Mouse (Mus musculus): ENCODE results near the gene Metrn. TPM values are rescaled to one million over a fixed set of nuclear protein-coding genes. Genes with fewer than 3 reads are reported as not detected.

Gene Metrn
- polyA plus RNA-seq, 1 experiment from 2014 or later = 12.7 TPM

DNA sequence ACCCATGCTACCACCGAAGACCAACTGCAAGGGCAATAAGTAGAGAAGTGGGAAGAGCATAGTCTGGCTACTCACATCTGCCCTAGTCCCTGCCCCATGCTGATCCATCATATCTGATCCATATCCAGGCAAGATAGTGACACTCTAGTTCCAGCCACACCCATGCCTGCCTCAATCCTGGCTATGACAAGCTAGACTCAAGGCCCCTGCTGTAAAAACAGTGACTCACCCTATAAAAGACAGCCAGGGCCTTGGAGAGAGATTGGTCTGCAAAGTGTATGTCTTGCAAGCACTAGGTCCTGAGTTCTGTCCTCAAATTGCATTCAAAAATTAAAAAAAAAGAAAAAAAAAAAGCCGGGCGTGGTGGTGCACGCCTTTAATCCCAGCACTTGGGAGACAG lies 9.6 kb upstream of the Metrn start:
- DNase-seq = no peak
- peaks cover 31% of the 10 kb centered on the region for H3K27me3 ChIP-seq (ENCODE audit: insufficient read depth, low read length)
- WGBS = 79% methylated on average over 4 of the region's 4 CpGs
- no peak overlapping the region for H3K9ac ChIP-seq
- no peaks in the 10 kb centered on the region for H3K9me3 ChIP-seq (ENCODE audit: low read depth, low read length)
- no peak for TF ChIP-seq CTCF (IDR thresholded peaks at IDR 0.05; ENCODE audit: low read depth)
- H3K4me1 ChIP-seq (ENCODE audit: insufficient read depth) = no peaks in the 10 kb centered on the region
- no peak overlapping the region for H3K4me3 ChIP-seq (ENCODE audit: low read depth, low read length)
- H3K36me3 ChIP-seq (ENCODE audit: insufficient read depth) = no peaks in the 10 kb centered on the region
- no peak overlapping the region for H3K27ac ChIP-seq (ENCODE audit: low read depth)
- ATAC-seq (ENCODE audit: insufficient read depth) = no peak
- no peak overlapping the region for H3K4me2 ChIP-seq

- Histone ChIP-seq H3K4me2 (no peak overlapping the region), H3K27me3 (ENCODE audit: insufficient read depth, low read length) (no peaks in the 10 kb centered on the region; the same call in 1 of the 2 replicates), H3K9ac (no peak overlapping the region), H3K36me3 (ENCODE audit: insufficient read depth) (no peaks in the 10 kb centered on the region), H3K4me1 (ENCODE audit: insufficient read depth) (no peaks in the 10 kb centered on the region), H3K27ac (ENCODE audit: low read depth) (no peak overlapping the region), H3K4me3 (ENCODE audit: low read depth, low read length) (no peak overlapping the region), H3K9me3 (ENCODE audit: low read depth, low read length) (no peaks in the 10 kb centered on the region)
- peak; percentile 48; the same call in 1 of the 2 replicates for ATAC-seq (ENCODE audit: insufficient read depth)
- 8% methylated on average over 10 of the region's 10 CpGs for WGBS
- TF ChIP-seq CTCF (IDR thresholded peaks at IDR 0.05; ENCODE audit: low read depth) = no peak
- peak; percentile 28 for DNase-seq
These were observed 6.0 kb upstream of the Metrn start for GRCm38 (mm10) chr17:25802825-25803517.

- Histone ChIP-seq H3K27ac (ENCODE audit: low read depth) (no peak overlapping the region), H3K4me1 (ENCODE audit: insufficient read depth) (peaks cover under 1% of the 10 kb centered on the region; the same call in 1 of the 2 replicates), H3K4me3 (ENCODE audit: low read depth, low read length) (no peak overlapping the region), H3K36me3 (ENCODE audit: insufficient read depth) (no peaks in the 10 kb centered on the region), H3K4me2 (no peak overlapping the region), H3K9me3 (ENCODE audit: low read depth, low read length) (no peaks in the 10 kb centered on the region), H3K9ac (no peak overlapping the region), H3K27me3 (ENCODE audit: insufficient read depth, low read length) (no peaks in the 10 kb centered on the region)
- 6% methylated on average over 6 of the region's 6 CpGs for WGBS
- DNase-seq = peak; percentile 91
- peak; percentile 84 for TF ChIP-seq CTCF (IDR thresholded peaks at IDR 0.05; ENCODE audit: low read depth)
- no peak for ATAC-seq (ENCODE audit: insufficient read depth)
These were observed 4.1 kb upstream of the Metrn start for GRCm38 (mm10) chr17:25801029-25801428.

DNA sequence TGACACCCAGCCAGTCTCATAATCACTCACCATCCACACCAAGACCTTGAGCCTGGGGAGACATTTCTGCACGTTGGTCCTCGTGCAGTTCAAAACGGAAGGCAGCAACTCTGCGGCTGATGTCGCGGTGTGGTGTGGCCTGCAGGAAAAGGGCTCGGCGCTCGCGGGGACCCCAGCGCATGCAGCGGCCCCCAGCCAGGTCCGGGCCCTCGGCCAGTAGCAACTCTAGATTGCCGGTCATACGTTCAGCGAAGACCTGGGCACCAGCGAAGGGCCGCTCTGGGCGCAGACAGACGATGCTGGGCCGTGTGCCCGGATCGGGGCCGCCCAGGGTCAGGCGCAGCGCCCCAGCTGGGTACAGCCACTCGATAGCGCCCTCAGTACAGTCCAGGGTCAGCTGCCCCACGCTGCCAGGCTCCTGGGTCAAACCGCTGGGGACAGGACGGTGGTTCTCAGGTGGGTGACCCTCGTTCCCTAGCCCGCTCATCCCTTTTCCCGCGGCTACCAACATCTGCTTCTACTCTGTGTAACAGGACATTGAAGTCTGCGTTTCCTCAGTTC lies 645 bp downstream of the Metrn start:
- ATAC-seq (ENCODE audit: insufficient read depth) = peak; percentile 3; the same call in 1 of the 2 replicates

GRCm38 (mm10) chr17:25795609-25796092 lies 1.3 kb downstream of the Metrn start, which contains the start of gene AC134908.4:
AC134908.4 (minus strand) TSS chr17:25795659.
- 20% methylated on average over 6 of the region's 6 CpGs for WGBS
- Histone ChIP-seq H3K27me3 (ENCODE audit: insufficient read depth, low read length) (no peaks in the 10 kb centered on the region), H3K9ac (peak within 1 kb of the TSS; percentile 52), H3K9me3 (ENCODE audit: low read depth, low read length) (no peaks in the 10 kb centered on the region), H3K27ac (ENCODE audit: low read depth) (peak within 1 kb of the TSS; percentile 64; the same call in 1 of the 2 replicates), H3K4me3 (ENCODE audit: low read depth, low read length) (peak within 1 kb of the TSS; percentile 61), H3K4me1 (ENCODE audit: insufficient read depth) (peaks cover 14% of the 10 kb centered on the region), H3K36me3 (ENCODE audit: insufficient read depth) (0 out of 2 replicates have a peak, but pooled peaks cover 10% of the 10 kb centered on the region), H3K4me2 (peak within 1 kb of the TSS; percentile 98)
- ATAC-seq (ENCODE audit: insufficient read depth) (no peak), DNase-seq (peak; percentile 38)
- TF ChIP-seq CTCF (IDR thresholded peaks at IDR 0.05; ENCODE audit: low read depth) = no peak

More for the DNA sequence above, 645 bp downstream of the Metrn start:
- Histone ChIP-seq H3K4me3 (ENCODE audit: low read depth, low read length) (peak overlapping the region; percentile 61), H3K9me3 (ENCODE audit: low read depth, low read length) (no peaks in the 10 kb centered on the region), H3K27ac (ENCODE audit: low read depth) (peak overlapping the region; percentile 64; the same call in 1 of the 2 replicates), H3K9ac (peak overlapping the region; percentile 52), H3K27me3 (ENCODE audit: insufficient read depth, low read length) (no peaks in the 10 kb centered on the region), H3K36me3 (ENCODE audit: insufficient read depth) (0 out of 2 replicates have a peak, but pooled peaks cover 10% of the 10 kb centered on the region), H3K4me2 (peak overlapping the region; percentile 98), H3K4me1 (ENCODE audit: insufficient read depth) (peaks cover 14% of the 10 kb centered on the region)
- WGBS = under 1% methylated on average over 37 of the region's 37 CpGs
- no peak for DNase-seq
- TF ChIP-seq CTCF (IDR thresholded peaks at IDR 0.05; ENCODE audit: low read depth) = no peak

DNA sequence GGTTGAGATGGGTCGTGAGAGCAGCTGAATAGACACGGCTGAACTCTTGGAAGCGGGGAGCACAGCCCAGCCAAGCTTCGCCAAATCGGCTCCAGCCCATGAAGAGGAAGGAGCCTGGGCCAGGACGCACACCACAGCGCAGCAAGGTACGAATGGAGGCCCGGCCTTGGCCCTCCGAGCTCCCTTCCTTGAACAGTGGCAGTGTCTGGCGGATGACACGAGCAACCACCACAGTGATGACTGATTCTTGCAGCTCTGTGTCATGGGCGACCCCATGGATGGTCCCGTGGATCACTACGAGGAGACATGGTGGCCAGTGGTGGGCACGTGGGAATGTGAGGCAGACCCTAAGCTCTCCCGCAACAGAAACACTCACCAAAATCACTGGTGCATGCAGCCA lies 1.9 kb downstream of the Metrn start:
- DNase-seq (no peak), ATAC-seq (ENCODE audit: insufficient read depth) (no peak)
- Histone ChIP-seq H3K4me1 (ENCODE audit: insufficient read depth) (peaks cover 14% of the 10 kb centered on the region), H3K27me3 (ENCODE audit: insufficient read depth, low read length) (no peaks in the 10 kb centered on the region), H3K27ac (ENCODE audit: low read depth) (no peak overlapping the region), H3K9ac (no peak overlapping the region), H3K4me3 (ENCODE audit: low read depth, low read length) (peak overlapping the region; percentile 61), H3K36me3 (ENCODE audit: insufficient read depth) (0 out of 2 replicates have a peak, but pooled peaks cover 10% of the 10 kb centered on the region), H3K9me3 (ENCODE audit: low read depth, low read length) (no peaks in the 10 kb centered on the region), H3K4me2 (peak overlapping the region; percentile 98)
- 84% methylated on average over 17 of the region's 17 CpGs for WGBS
- no peak for TF ChIP-seq CTCF (IDR thresholded peaks at IDR 0.05; ENCODE audit: low read depth)

- WGBS = 70% methylated on average over 13 of the region's 13 CpGs
- H3K4me1 ChIP-seq (ENCODE audit: insufficient read depth) = peaks cover 14% of the 10 kb centered on the region
- H3K4me3 ChIP-seq (ENCODE audit: low read depth, low read length) = no peak overlapping the region
- H3K27me3 ChIP-seq (ENCODE audit: insufficient read depth, low read length) = no peaks in the 10 kb centered on the region
- H3K36me3 ChIP-seq (ENCODE audit: insufficient read depth) = peaks cover 17% of the 10 kb centered on the region; the same call in 1 of the 2 replicates
- no peaks in the 10 kb centered on the region for H3K9me3 ChIP-seq (ENCODE audit: low read depth, low read length)
- ATAC-seq (ENCODE audit: insufficient read depth) (no peak), DNase-seq (no peak)
- TF ChIP-seq CTCF (IDR thresholded peaks at IDR 0.05; ENCODE audit: low read depth) = no peak
- peak overlapping the region; percentile 1; the same call in 1 of the 2 replicates for H3K4me2 ChIP-seq
- peak overlapping the region; percentile 27; the same call in 1 of the 2 replicates for H3K27ac ChIP-seq (ENCODE audit: low read depth)
- no peak overlapping the region for H3K9ac ChIP-seq
These were observed 2.7 kb downstream of the Metrn start for GRCm38 (mm10) chr17:25794197-25794596.
